Mouse (Mus musculus) thymus, postnatal 36 days (tissue): ENCODE measurements around the gene Gtpbp3.

ENCODE experiments used
- DNase-seq, 2 experiments: peaks; one replicate each; pipeline ENCODE4 v3.0.0; 2022; ENCODE audit warnings: mixed read lengths in 2 of 2

The Gtpbp3 gene

DNA sequence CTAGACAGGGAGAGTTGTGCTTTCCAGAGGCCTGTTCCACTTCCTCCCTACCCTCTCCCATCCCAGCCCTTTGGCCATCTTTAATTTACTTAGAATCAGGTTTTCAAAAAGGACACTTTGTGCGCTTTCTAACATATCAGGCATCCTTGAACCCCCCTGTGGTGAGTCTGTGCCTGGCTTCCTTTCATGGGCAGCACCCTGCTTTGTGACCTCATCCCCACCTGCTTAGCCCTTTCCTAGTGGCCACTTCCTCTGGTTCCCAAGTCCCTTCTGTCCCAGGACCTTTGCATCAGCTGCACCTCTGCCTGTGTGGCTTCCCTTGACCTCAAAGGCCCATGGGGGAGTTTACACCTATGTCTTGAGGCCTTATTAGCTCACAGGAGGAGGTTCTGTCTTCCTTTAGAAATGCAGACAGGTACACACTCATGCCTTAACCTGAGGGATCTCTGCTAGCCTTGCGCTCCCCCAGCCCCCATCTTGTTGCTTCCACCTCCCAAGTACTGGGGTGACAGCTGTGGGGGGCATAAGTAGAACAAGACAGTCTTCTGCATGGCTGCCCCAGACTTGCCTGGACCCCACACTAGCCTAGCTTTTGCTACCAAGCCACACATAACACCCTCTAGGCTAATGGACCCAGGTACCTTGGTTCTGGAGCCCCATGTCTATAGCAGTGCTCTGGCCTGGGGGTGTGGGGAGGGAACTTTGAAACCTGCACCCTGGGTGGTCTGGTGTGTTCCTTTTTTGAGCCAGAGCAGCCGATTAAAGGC lies 17.6 kb upstream of the Gtpbp3 start:
- no peak for DNase-seq

DNA sequence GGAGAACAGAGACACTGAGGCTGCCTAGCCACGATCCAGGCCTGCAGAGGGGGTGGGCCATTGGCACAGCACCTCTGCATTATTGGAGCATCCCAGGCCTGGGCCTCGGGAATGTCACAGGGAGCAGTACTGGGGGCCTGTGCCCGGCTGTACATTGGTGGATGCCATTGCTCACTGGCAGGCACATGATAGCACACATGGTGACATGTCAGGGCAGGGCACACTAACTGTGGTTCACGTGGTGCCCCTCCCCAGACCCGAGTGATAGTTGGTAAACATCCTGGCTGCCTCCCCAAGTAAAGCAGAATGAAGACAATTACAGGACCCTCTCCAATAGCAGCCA lies 17.0 kb upstream of the Gtpbp3 start:
- no peak for DNase-seq

DNA sequence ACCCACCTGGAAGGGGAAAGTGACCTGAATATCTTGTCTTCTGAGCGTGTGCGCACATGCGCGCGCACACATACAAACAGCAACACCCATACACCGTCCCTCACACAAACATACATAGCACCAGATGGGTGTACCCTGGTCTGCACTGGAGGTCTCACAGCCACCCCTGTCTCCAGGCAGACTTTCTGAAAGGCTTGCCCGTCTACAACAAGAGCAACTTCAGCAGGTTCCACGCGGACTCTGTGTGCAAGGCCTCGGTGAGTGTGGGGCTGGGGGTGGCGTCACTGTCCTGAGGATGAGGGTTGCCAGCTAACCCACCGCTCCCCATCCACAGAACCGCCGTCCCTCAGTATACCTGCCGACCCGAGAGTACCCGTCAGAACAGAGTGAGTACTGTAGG lies 16.0 kb upstream of the Gtpbp3 start:
- DNase-seq = no peak

DNA sequence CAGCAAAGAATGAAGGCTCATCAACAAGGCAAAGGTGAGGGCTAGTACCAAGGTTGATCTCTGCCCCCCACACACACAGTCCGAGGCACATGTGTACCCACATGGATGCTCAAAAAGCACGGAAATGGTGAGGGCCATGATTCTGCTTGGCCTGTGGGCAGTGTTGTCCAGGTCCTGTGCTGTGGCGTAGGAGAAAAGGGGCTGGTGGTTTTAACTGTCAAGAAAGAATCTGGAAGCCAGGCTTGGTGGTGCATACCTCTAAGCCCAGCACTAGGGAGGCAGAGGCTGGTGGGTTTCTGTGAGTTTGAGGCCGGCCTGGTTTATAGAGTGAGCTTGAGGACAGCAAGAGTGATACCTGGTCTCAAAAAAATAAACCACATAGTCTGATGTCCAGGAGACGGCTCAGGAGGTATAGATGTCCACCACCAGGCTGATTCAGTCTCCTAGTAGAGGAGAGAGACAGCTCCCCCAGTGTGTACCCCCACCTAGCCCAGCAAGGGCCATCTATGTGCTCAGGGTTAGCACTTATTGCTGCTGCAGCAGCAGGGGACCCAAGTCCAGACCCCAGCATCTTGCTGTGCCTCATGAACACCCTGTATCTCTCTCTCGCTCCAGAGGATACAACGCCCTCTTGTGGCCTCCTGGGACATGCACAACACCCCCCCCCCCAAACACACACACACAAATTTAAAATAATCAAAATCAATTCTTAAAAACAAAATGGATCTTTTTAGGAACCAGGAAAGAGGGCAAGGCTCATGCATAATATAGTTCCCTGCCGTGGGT lies 15.1 kb upstream of the Gtpbp3 start:
- no peak for DNase-seq

DNA sequence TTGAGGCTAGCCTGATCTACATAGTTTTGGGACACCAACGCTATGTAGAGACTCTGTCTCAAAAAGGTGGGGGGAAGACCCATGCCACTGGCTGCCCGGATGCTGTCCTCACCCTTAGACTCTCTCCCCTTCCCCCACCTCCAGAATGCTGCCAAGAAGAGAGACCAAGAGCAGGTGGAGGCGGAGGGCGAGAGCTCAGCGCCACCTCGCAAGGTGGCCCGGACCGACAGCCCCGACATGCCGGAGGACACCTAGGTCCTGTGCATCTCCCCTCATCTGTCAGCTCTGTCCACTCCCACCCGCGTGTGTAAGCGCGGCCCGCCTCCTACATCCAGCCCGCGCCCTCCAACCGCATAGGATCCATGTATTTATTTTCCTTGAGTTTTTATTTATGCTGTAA lies 13.6 kb upstream of the Gtpbp3 start:
- DNase-seq = no peak

DNA sequence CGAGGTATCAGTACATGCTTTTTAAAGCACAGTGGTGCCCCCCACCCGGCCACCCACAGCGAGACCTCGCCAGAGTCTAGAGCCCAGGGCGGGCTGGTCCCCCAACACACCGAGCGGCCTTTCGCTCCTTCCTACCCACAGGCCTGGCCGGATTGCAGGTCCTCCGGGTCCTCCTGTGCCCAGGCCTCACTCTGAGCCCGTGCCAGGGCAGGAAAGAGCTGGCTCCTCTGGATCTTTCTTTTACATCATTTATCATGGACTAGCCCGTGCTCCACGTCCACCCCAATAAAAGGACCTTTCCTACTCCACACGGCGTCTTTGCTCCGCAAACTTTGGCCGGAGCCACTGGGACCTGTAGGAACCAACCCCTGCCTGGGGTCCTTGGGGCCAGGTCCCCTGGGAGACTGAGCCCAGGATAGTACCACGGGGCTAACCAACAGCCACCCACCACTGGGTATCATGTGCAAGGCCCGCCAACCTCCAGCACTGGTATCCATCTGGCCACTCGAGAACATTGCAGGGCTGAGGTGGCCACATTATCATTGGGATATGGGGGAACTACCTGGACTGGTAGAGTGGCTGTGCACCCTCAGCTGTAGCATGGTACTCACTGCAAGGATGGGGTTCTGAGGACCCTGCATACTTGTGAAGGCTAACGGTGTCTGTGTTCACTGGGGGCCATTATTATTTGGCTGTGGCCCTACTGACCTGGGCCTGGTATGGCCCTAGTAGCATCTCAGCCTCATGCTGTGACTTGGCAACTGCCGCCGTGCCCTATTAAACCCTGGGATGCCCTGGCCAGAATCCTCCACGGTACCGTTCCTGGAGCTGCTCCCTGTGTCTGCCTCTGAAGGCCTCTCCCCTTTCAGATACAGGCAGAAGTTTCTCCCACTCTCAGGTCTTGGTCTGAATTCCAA lies 12.9 kb upstream of the Gtpbp3 start:
- no peak for DNase-seq

DNA sequence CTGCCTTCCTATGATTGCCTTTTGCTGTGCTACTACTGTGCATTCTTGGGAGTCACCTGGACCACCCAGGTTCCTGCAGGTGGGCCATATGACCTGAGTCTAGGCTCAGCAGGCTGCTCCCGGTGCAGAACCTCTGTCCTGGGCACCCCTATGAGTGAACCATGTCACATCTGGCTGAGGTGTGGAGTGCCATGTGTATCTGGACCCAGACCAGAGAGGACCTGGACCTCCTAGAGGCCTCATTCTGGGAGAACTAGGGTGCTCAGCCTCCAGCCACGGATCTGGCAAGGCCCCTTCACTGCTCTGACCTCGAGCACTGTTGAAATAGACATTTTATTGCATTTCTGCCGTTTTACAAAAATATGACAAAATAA lies 12.2 kb upstream of the Gtpbp3 start:
- no peak for DNase-seq

DNA sequence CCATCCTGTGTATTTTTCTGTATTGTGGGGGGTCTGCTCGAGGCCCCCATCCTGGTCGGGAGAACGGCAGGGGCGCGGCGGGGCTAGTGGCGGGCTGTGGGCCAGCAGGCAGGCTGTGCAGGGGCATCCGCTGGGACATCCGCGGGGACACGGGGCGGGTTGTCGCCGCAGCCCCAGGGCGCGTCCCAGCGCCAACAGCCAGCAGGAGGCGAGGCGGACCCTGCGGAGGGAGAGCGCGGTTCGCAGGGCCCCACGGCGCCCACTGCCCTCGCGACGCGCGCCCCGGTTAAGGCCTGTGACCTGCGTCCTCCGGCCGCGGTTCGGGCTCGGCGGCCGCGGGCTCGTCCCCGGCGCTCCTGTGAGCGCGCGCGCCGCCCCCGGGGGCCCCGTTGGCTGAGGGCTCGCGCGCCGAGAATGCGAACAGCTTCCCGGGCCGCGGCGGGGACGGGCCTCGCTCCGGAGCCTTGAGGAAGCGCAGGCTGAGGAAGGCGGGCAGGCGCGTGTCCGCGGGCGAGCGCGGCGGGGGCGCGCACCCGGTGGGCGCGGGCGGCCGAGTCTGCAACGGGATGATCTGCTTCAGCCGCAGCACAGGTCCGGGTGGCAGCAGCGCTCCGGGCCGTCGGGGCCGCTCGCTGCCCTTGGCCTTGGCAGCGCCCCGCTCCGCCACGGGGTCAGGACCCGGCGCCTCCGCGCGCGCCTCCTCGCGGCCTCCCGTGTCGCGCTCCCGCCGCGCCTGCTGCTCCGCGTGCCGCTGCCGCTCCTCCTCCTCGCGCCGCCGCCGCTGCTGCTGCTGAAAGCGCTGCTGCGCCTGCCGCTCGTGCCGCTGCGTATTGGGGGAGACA lies 11.6 kb upstream of the Gtpbp3 start:
- DNase-seq = peak; percentile 83 to 86

DNA sequence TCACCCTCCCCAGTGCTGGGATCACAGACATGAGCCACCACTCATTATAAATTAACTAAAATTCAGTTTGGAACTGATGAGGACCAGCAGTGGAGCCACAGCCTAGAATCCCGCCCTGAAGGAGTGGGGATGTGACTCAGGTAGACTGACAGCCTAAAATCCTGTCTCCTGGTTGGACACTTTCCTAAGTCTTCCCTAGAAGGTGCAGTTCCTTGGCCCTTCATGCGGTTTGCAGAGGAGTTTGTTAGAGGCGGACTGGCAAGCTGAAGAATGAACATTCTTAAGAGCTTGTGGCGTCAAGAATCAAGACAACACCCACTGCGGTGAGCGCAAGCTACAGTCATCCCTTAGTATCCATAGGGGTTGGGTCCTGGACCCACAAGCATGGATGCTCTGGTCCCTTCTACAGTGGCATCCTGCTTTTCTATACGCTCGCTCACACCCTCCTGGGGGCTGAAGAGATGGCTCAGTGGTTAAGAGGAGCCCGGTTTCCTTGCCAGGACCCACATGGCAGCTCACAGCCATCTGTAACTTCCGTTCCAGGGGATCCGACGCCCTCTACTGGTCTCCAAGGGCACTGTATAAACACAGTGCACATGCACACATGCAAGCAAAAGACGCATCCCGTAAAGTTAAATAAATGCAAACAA lies 10.6 kb upstream of the Gtpbp3 start:
- DNase-seq = no peak

DNA sequence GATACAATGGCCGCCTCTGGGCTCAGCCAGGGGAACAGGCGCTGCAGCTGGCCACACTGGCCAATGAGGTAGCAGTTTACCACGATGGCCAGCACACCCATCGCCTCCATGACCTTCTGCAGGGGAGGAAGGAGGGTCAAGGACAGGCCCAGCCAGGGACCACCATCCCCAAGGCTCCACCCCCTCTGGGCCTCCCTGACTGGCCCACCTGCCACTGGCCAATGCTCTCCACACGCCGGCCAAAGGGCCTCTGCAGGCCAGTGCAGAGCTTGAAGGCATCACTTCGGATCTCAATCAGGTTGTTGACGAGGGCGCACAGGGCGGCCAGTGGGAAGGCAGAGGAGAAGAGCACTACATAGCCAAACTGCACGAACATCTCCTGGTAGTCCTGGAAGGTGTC lies 9.0 kb upstream of the Gtpbp3 start:
- DNase-seq = no peak

DNA sequence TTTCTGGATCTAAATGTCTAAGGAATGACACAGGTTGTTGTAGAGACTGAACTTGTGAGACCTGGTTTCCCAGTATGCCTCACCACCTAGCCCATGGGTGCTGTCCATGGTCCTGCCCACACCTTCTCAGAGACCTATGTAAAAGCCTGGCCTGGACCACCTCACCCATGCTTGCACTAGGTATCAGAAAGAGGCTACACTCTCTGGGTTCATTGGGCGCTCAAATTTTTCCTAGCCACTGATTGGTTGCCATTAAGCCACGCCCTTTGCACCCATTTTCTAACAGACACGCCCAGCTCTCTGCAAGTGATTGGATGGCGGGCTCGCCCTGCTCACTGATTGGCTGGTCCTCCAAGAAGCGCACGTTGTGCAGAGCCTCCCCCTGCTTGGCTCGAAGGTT lies 4.0 kb upstream of the Gtpbp3 start:
- peak; percentile 56 for DNase-seq

DNA sequence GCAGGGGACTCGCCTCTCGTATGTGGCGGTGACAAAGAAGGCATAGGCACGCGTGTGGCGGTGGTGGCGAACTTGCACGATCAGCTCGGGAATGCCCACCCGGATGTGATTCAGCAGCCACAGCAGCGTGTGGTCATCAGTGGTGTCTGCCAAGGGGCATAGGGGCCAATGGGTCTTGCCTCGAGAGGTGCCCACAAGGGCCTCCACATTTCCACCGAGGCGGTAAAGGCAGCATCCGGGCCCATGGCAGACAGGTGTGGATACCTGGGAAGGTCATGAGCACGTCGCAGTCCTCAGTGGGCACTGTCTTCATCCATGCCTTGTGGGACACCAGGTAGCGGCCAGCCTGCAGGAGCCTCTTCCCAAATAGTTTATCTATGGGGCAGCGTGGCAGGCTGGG lies 3.2 kb upstream of the Gtpbp3 start:
- peak in 1 of 2 experiments; percentile 19 for DNase-seq

DNA sequence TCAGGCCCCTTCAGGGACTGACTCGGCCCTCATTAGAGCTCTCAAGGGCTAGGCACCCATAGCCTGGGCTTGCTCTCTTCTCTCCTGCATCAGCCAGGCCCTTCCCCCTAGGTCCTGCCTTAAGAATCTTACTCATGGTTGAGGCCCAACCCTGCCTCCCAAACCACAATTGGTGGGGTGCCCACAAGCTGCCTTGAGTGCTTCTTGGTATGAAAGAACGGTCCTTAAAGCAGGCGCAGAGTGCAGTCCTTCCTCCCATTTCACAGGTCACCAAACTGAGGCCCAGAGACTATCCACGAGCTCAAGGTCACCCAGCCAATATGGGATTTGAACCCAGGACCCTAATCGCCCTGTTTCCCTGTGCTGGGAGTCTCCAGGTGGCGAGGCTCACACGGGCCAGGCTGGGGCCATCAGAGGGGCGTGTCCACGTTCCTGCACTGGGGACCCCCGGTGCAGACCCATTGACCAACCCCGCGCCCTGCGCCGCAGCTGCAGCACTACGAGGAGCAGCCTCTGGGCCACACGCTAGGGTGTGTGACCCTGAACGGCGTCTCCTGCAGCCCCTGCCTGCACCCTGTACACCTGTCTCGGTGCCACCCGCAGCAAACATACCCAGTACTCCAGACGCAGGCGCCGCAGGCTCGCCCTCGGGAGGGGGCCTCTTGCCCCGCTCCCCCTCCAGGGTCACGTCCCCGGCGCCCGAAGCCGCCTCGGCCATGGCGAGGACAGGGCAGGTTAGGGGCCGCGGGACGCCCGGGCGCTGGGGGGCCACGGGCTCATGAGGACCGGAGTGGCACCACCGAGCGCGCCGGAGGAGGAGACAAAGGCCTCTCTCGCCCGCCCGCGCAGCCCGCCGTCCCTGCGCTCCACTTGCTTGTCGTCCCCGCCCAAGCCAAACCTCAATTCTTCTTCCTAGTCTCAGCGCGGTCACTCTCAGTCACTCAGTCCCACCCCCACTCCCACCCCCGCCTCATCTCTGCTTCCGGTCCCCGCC lies 2.5 kb upstream of the Gtpbp3 start, which contains the start of gene Ano8:
Ano8 (minus strand) TSS at position 822 of the 994 bp plus-strand sequence.
- peak; percentile 79 to 83 for DNase-seq

DNA sequence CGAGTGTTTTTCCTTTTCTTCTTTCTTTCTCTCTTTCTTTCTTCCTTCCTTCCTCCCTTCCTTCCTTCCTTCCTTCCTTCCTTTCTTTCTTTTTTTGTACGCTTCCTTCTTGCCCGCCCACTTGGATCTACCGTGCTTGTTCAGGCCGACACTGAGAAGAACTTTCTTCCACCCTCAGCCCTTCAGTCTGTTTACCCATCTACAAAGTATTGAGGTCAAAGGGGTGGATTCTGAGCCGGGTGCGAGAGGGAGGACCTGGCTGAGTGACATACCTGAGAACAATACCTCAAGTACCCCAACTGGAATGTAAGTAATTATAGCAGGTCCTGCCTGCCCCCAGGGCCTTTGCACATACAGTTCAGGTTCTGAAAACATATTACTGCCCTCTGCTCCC lies 1.8 kb upstream of the Gtpbp3 start:
- no peak for DNase-seq

DNA sequence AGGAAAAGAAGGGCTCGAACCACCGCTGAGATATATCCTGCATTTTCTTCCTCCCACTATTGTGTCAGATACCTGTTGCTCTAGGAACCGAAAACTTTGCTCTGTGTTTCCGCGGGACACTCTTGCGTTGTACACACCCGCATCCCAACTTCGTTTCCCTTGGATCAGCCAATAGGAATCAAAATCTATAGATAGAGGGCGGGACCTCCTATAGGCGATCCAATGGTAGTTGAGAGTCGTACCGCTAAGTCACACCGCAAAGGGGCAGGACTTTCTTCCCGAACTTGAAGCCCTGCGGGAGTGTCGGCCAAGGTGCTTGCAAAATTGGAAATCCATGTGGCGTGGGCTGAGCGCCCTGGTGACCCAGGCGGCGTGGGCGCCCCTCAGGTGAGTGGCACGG lies 551 bp downstream of the Gtpbp3 start:
- DNase-seq = peak; percentile 86

DNA sequence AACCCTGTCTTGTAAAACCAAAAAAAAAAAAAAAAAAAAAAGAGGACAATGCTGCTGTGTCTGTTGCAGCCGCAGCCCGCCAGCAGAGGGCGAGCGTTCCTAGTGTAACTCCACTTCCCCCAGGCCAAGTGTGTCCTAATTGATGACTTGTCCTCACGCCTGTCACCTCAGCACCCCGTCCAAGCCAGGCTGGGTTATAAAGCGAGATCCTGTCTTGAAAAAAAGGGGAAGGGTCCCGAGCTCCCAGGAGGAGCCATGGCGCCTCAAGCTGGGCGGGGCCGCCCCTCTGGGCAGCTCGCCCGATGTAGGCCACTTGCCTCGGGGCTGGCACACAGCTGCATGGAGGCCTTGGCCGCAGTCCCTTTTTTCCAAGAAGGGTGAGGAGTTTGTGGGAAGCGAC lies 7.1 kb downstream of the Gtpbp3 start:
- peak; percentile 76 to 77 for DNase-seq

DNA sequence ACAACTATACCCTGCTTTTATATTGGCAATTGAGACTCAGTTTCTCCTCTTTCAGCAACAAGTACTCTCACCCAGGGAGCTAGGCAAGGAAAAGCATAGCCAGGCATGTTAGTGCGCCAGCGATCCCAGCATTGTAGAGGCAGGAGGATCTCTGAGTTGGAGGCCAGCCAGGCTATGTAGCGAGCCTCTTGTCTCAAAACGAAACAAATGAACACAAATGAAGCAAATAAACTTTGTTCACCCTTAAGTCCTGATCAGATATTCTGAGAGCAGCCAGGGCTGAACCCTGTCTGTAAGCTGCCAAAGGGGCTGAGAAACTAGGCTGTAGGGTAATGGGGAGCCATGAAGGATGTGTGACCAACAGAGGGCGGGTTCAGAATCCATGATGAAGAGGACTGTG lies 7.9 kb downstream of the Gtpbp3 start:
- no peak for DNase-seq

DNA sequence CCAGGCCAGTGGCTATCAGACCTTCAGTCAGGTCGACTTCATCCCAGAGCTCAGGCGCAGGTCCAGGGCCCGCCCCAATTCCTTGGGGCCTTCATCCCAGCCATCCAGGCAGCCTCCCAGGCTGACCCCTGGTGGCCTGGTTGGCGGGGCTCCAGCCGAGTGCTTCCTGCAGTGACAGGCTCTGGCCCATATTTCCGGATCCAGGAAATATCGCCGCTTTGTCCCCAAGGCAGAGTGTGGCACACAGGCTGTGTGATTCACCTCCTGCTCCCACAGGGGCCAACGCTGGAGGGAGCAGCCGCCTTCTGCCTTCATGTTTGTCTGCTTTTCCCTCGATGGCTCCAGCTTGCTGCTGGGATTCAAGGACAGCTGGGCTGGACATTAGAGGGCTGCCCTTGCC lies 8.6 kb downstream of the Gtpbp3 start:
- DNase-seq = no peak

DNA sequence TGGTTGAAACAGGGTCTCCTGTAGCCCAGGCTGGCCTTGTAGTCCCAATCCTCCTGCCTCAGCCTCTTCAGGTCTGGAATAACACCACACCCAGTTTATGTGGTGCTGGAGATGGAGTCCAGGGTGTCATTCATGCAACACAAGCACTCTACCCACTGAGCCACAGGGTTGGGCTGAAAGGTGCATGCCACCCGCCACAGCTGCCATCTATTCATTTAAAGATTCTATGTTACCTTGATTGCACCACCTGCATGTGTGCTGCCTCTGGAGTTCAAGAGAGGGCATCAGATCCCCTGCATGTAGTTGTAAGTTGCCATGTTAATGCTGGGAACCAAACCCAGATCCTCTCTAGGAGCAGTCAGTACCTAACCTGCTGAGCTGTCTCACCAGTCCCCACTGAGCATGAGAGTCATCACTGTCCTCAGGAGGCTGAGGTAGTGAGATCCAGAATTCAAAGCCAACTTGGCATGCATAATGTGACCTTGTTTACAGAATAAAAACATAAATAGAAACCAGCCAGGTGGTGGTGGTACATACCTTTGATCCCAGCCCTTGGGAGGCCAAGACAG lies 9.3 kb downstream of the Gtpbp3 start:
- DNase-seq = no peak

DNA sequence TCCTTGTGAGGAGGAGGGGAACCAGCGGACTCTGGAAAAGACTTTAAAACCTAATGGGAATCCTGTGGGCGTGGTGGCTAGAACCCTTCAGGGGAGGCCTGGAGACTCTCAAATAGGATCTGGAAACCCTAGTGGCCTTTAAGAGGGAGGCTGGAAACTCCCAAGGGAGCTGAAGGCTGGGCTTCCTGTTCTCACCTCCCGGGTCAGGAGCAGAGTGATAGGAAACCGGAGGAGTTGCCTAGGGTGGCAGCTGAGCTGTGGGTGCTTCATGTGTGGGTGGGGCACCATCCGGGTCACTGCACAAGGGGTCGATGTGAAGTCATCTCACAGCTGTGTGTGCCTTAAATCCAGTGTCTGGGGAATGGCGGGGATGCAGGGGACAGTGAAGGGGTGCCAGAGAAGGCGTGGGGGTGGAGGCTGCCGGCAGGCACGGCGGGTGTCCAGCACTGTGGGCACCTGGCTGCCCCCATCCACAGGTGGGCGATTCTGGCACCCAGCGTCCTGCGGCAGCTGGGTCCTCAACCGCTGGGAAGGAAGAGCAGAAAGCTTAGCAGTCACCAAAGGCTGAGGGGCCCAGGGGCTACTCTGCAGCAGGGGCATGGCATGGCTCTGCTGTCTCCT lies 10.1 kb downstream of the Gtpbp3 start:
- DNase-seq = no peak
